Mouse (Mus musculus): Measurements from ENCODE around the gene Vps52.

Vps52 gene

GRCm38 (mm10) chr17:33913264-33913663 is 42.3 kb upstream of the Vps52 start:
- TF ChIP-seq CTCF (conservative IDR thresholded peaks at IDR 0.05; ENCODE audit: low read length), result no peak
- no peak for TF ChIP-seq NANOG (IDR thresholded peaks at IDR 0.05; ENCODE audit: borderline replicate concordance, low read length)
- TF ChIP-seq POU5F1 (IDR thresholded peaks at IDR 0.05; ENCODE audit: borderline replicate concordance, low read length), result no peak
- H3K4me1 ChIP-seq (replicated peaks; ENCODE audit: low read depth, low read length), result peaks cover 71% of the 10 kb centered on the region

GRCm38 (mm10) chr17:33913905-33914304 is 41.7 kb upstream of the Vps52 start:
- H3K9me3 ChIP-seq (ENCODE audit: low read length), result no peaks in the 10 kb centered on the region
- no peaks in the 10 kb centered on the region for H3K27me3 ChIP-seq (ENCODE audit: insufficient read depth, low read length)
- TF ChIP-seq POU5F1 (IDR thresholded peaks at IDR 0.05; ENCODE audit: borderline replicate concordance, low read length) (no peak), CTCF (conservative IDR thresholded peaks at IDR 0.05; ENCODE audit: low read length) (no peak), NANOG (IDR thresholded peaks at IDR 0.05; ENCODE audit: borderline replicate concordance, low read length) (no peak)
- H3K4me3 ChIP-seq (replicated peaks; ENCODE audit: low read length), result peak overlapping the region; percentile 80
- peaks cover 77% of the 10 kb centered on the region for H3K4me1 ChIP-seq (replicated peaks; ENCODE audit: low read depth, low read length)
- H3K36me3 ChIP-seq (ENCODE audit: insufficient read depth, low read length), result peaks cover 71% of the 10 kb centered on the region

More at GRCm38 (mm10) chr17:33913264-33913663, 42.3 kb upstream of the Vps52 start:
- H3K36me3 ChIP-seq (ENCODE audit: insufficient read depth, low read length), result peaks cover 67% of the 10 kb centered on the region
- no peaks in the 10 kb centered on the region for H3K9me3 ChIP-seq (ENCODE audit: low read length)
- no peaks in the 10 kb centered on the region for H3K27me3 ChIP-seq (ENCODE audit: insufficient read depth, low read length)
- H3K4me3 ChIP-seq (replicated peaks; ENCODE audit: low read length), result peak overlapping the region; percentile 80

GRCm38 (mm10) chr17:33914969-33915391 is 40.6 kb upstream of the Vps52 start:
- Histone ChIP-seq H3K27me3 (ENCODE audit: insufficient read depth, low read length) (no peaks in the 10 kb centered on the region), H3K4me3 (replicated peaks; ENCODE audit: low read length) (peak overlapping the region; percentile 80), H3K36me3 (ENCODE audit: insufficient read depth, low read length) (peaks cover 71% of the 10 kb centered on the region), H3K4me1 (replicated peaks; ENCODE audit: low read depth, low read length) (peaks cover 87% of the 10 kb centered on the region), H3K9me3 (ENCODE audit: low read length) (no peaks in the 10 kb centered on the region)
- no peak for TF ChIP-seq NANOG (IDR thresholded peaks at IDR 0.05; ENCODE audit: borderline replicate concordance, low read length)
- TF ChIP-seq CTCF (conservative IDR thresholded peaks at IDR 0.05; ENCODE audit: low read length), result peak; percentile 36
- TF ChIP-seq POU5F1 (IDR thresholded peaks at IDR 0.05; ENCODE audit: borderline replicate concordance, low read length), result no peak

GRCm38 (mm10) chr17:33915671-33916250 is 39.9 kb upstream of the Vps52 start, which contains the start of the genes Tapbp and Zbtb22:
Gene Tapbp (plus strand): TSS chr17:33915899.
Gene Zbtb22 (plus strand): TSS chr17:33915904.
- TF ChIP-seq POU5F1 (IDR thresholded peaks at IDR 0.05; ENCODE audit: borderline replicate concordance, low read length), result no peak
- TF ChIP-seq CTCF (conservative IDR thresholded peaks at IDR 0.05; ENCODE audit: low read length), result no peak
- peak; percentile 40; the same call in 1 of the 2 replicates for TF ChIP-seq NANOG (IDR thresholded peaks at IDR 0.05; ENCODE audit: borderline replicate concordance, low read length)
- no peaks in the 10 kb centered on the region for H3K9me3 ChIP-seq (ENCODE audit: low read length)
- peaks cover 87% of the 10 kb centered on the region for H3K4me1 ChIP-seq (replicated peaks; ENCODE audit: low read depth, low read length)
- peak within 1 kb of the TSS; percentile 80 for H3K4me3 ChIP-seq (replicated peaks; ENCODE audit: low read length)
- peaks cover 65% of the 10 kb centered on the region for H3K36me3 ChIP-seq (ENCODE audit: insufficient read depth, low read length)
- no peaks in the 10 kb centered on the region for H3K27me3 ChIP-seq (ENCODE audit: insufficient read depth, low read length)

GRCm38 (mm10) chr17:33916294-33916693 is 39.3 kb upstream of the Vps52 start:
- H3K4me3 ChIP-seq (replicated peaks; ENCODE audit: low read length), result peak overlapping the region; percentile 80
- peaks cover 62% of the 10 kb centered on the region for H3K36me3 ChIP-seq (ENCODE audit: insufficient read depth, low read length)
- no peak for TF ChIP-seq POU5F1 (IDR thresholded peaks at IDR 0.05; ENCODE audit: borderline replicate concordance, low read length)
- TF ChIP-seq CTCF (conservative IDR thresholded peaks at IDR 0.05; ENCODE audit: low read length), result no peak
- TF ChIP-seq NANOG (IDR thresholded peaks at IDR 0.05; ENCODE audit: borderline replicate concordance, low read length), result no peak
- H3K9me3 ChIP-seq (ENCODE audit: low read length), result no peaks in the 10 kb centered on the region
- H3K27me3 ChIP-seq (ENCODE audit: insufficient read depth, low read length), result no peaks in the 10 kb centered on the region
- peaks cover 87% of the 10 kb centered on the region for H3K4me1 ChIP-seq (replicated peaks; ENCODE audit: low read depth, low read length)

GRCm38 (mm10) chr17:33916847-33917655 is 38.6 kb upstream of the Vps52 start:
- Histone ChIP-seq H3K4me1 (replicated peaks; ENCODE audit: low read depth, low read length) (peaks cover 87% of the 10 kb centered on the region), H3K4me3 (replicated peaks; ENCODE audit: low read length) (peak overlapping the region; percentile 80), H3K9me3 (ENCODE audit: low read length) (no peaks in the 10 kb centered on the region), H3K27me3 (ENCODE audit: insufficient read depth, low read length) (no peaks in the 10 kb centered on the region), H3K36me3 (ENCODE audit: insufficient read depth, low read length) (peaks cover 62% of the 10 kb centered on the region)
- TF ChIP-seq POU5F1 (IDR thresholded peaks at IDR 0.05; ENCODE audit: borderline replicate concordance, low read length) (no peak), NANOG (IDR thresholded peaks at IDR 0.05; ENCODE audit: borderline replicate concordance, low read length) (no peak), CTCF (conservative IDR thresholded peaks at IDR 0.05; ENCODE audit: low read length) (no peak)

GRCm38 (mm10) chr17:33917656-33918292 is 37.8 kb upstream of the Vps52 start:
- H3K27me3 ChIP-seq (ENCODE audit: insufficient read depth, low read length), result no peaks in the 10 kb centered on the region
- no peak for TF ChIP-seq POU5F1 (IDR thresholded peaks at IDR 0.05; ENCODE audit: borderline replicate concordance, low read length)
- no peak for TF ChIP-seq CTCF (conservative IDR thresholded peaks at IDR 0.05; ENCODE audit: low read length)
- no peak for TF ChIP-seq NANOG (IDR thresholded peaks at IDR 0.05; ENCODE audit: borderline replicate concordance, low read length)
- H3K36me3 ChIP-seq (ENCODE audit: insufficient read depth, low read length), result peaks cover 62% of the 10 kb centered on the region
- H3K9me3 ChIP-seq (ENCODE audit: low read length), result no peaks in the 10 kb centered on the region
- peak overlapping the region; percentile 80 for H3K4me3 ChIP-seq (replicated peaks; ENCODE audit: low read length)
- peaks cover 83% of the 10 kb centered on the region for H3K4me1 ChIP-seq (replicated peaks; ENCODE audit: low read depth, low read length)
